8 mouse cellular contexts compared by ENCODE assay signal in the genomic region with DNA sequence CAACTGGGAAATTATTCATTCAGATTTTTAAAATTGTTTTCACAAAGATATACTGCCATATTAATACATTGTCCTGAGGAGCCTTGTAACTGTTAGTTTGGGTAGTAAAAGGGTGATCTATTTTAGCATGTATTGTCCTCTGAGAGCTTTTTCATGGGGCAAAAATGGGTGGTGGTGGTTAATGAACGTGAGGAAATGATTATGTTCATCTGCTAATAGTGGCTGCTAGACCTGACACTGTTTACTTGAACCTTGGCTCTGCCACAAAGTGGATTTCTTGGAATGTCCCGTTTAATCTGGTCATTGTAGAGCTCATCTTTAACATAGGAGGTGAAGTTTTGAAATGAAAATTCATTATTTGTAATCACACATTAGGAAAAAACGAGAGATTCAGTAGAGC. TPM values are rescaled to one million over a fixed set of nuclear protein-coding genes. Genes with fewer than 3 reads are reported as not detected.
DNase-seq lines count a peak whose midpoint lies in the region; ATAC-seq lines count a peak whose summit lies in the region.

No protein-coding gene starts in this region.

- peak overlapping the region; percentile 70 for H3K4me2 ChIP-seq in kidney, embryonic 15.5 days
- peak overlapping the region; percentile 73 for H3K4me2 ChIP-seq in embryonic facial prominence, embryonic 13.5 days
- peak overlapping the region; percentile 54 for H3K4me2 ChIP-seq in intestine, embryonic 14.5 days (ENCODE audit: low read length)
- peak overlapping the region; percentile 68 for H3K4me2 ChIP-seq in midbrain, embryonic 16.5 days (ENCODE audit: low read length)

- H3K9me3 ChIP-seq in kidney, embryonic 15.5 days (replicated peaks) = no peaks in the 10 kb centered on the region
- H3K9me3 ChIP-seq in embryonic facial prominence, embryonic 13.5 days = no peaks in the 10 kb centered on the region
- H3K9me3 ChIP-seq in intestine, embryonic 14.5 days (ENCODE audit: control insufficient read depth, low read length) = no peaks in the 10 kb centered on the region
- no peaks in the 10 kb centered on the region for H3K9me3 ChIP-seq in midbrain, embryonic 16.5 days (replicated peaks; ENCODE audit: control insufficient read depth, low read length, poor library complexity, severe bottlenecking)

- peaks cover 29% of the 10 kb centered on the region for H3K4me1 ChIP-seq in kidney, embryonic 15.5 days
- peaks cover 22% of the 10 kb centered on the region for H3K4me1 ChIP-seq in embryonic facial prominence, embryonic 13.5 days
- H3K4me1 ChIP-seq in intestine, embryonic 14.5 days (replicated peaks; ENCODE audit: control insufficient read depth, insufficient read depth, low read length) = peaks cover 20% of the 10 kb centered on the region
- H3K4me1 ChIP-seq in midbrain, embryonic 16.5 days (ENCODE audit: control insufficient read depth, insufficient read depth, low read length) = peaks cover 31% of the 10 kb centered on the region

- H3K4me3 ChIP-seq in kidney, embryonic 15.5 days (replicated peaks) = peak overlapping the region; percentile 32
- peak overlapping the region; percentile 91 for H3K4me3 ChIP-seq in embryonic facial prominence, embryonic 13.5 days
- H3K4me3 ChIP-seq in intestine, embryonic 14.5 days (ENCODE audit: low read depth, low read length) = peak overlapping the region; percentile 95
- H3K4me3 ChIP-seq in midbrain, embryonic 16.5 days (ENCODE audit: low read depth, low read length) = peak overlapping the region; percentile 31

- no peaks in the 10 kb centered on the region for H3K27me3 ChIP-seq in kidney, embryonic 15.5 days
- H3K27me3 ChIP-seq in embryonic facial prominence, embryonic 13.5 days = no peaks in the 10 kb centered on the region
- no peaks in the 10 kb centered on the region for H3K27me3 ChIP-seq in intestine, embryonic 14.5 days (replicated peaks; ENCODE audit: control insufficient read depth, insufficient read depth, low read length)
- H3K27me3 ChIP-seq in midbrain, embryonic 16.5 days (ENCODE audit: control insufficient read depth, insufficient read depth, low read depth, low read length) = no peaks in the 10 kb centered on the region

- 30% methylated on average over 3 of the region's 3 CpGs for WGBS in kidney, embryonic 15.5 days
- WGBS in embryonic facial prominence, embryonic 13.5 days = 16% methylated on average over 3 of the region's 3 CpGs
- 33% methylated on average over 3 of the region's 3 CpGs for WGBS in intestine, embryonic 14.5 days
- 28% methylated on average over 3 of the region's 3 CpGs for WGBS in midbrain, embryonic 16.5 days

- no peak for ATAC-seq in kidney, embryonic 15.5 days (replicated peaks; ENCODE audit: low FRiP score)
- no peak for ATAC-seq in embryonic facial prominence, embryonic 13.5 days (ENCODE audit: insufficient number of reproducible peaks, insufficient read depth, low FRiP score, low TSS enrichment, low read depth)
- ATAC-seq in intestine, embryonic 14.5 days (replicated peaks; ENCODE audit: low FRiP score, low TSS enrichment, low read depth) = no peak
- no peak for ATAC-seq in midbrain, embryonic 16.5 days

- H3K9ac ChIP-seq in kidney, embryonic 15.5 days = no peak overlapping the region
- no peak overlapping the region for H3K9ac ChIP-seq in embryonic facial prominence, embryonic 13.5 days
- no peak overlapping the region for H3K9ac ChIP-seq in intestine, embryonic 14.5 days (ENCODE audit: low read length)
- peak overlapping the region; percentile 48 for H3K9ac ChIP-seq in midbrain, embryonic 16.5 days (ENCODE audit: low read depth, low read length)

- no peak overlapping the region for H3K27ac ChIP-seq in kidney, embryonic 15.5 days
- H3K27ac ChIP-seq in embryonic facial prominence, embryonic 13.5 days = no peak overlapping the region
- no peak overlapping the region for H3K27ac ChIP-seq in intestine, embryonic 14.5 days (ENCODE audit: low read depth)
- no peak overlapping the region for H3K27ac ChIP-seq in midbrain, embryonic 16.5 days (ENCODE audit: low read length)

- H3K36me3 ChIP-seq in kidney, embryonic 15.5 days = no peaks in the 10 kb centered on the region
- H3K36me3 ChIP-seq in embryonic facial prominence, embryonic 13.5 days = peaks cover 4% of the 10 kb centered on the region; the same call in 1 of the 2 replicates
- H3K36me3 ChIP-seq in intestine, embryonic 14.5 days (ENCODE audit: control insufficient read depth, insufficient read depth, low read length) = no peaks in the 10 kb centered on the region
- H3K36me3 ChIP-seq in midbrain, embryonic 16.5 days (ENCODE audit: control insufficient read depth, insufficient read depth, low read length) = no peaks in the 10 kb centered on the region

- no peak for DNase-seq in kidney, adult 9 months
- peak; percentile 21 for DNase-seq in intestine, embryonic 14.5 days (ENCODE audit: low spot score)
- no peak for DNase-seq in spleen, adult 12 weeks (ENCODE audit: low spot score)
- DNase-seq in lung, postnatal 4 days = no peak
- DNase-seq in cerebellum, postnatal 10 days = no peak

RNA-seq across cellular contexts. Expression of a gene that starts 2.5 kb away (rescaled TPM):
- polyA plus RNA-seq in kidney, embryonic 15.5 days (2015; fragmentation: Nextera tagmentation; extraction: Ambion mirVana) = 12.1 and 15.0 TPM in 2 replicates
- 13.6 and 20.7 TPM in 2 replicates for polyA plus RNA-seq in embryonic facial prominence, embryonic 13.5 days (2015; fragmentation: Nextera tagmentation; extraction: Ambion mirVana)
- 14.0 and 15.3 TPM in 2 replicates for polyA plus RNA-seq in intestine, embryonic 14.5 days (2014; fragmentation: Nextera tagmentation; extraction: Ambion mirVana)
- 7.6 TPM in 2 replicates for polyA plus RNA-seq in midbrain, embryonic 16.5 days (2015; fragmentation: Nextera tagmentation; extraction: Ambion mirVana)

Comparison
In these comparisons a context has a peak if more than half of its experiments do, and no peak if none do; other contexts are left out.
1. H3K4me3 ChIP-seq: peak in every context shown above with its lines; median percentile 95 in intestine, embryonic 14.5 days; 91 in embryonic facial prominence, embryonic 13.5 days; 32 in kidney, embryonic 15.5 days; 31 in midbrain, embryonic 16.5 days.